Mouse (Mus musculus): ENCODE measurements around the gene AI854703. TPM values are rescaled to one million over a fixed set of nuclear protein-coding genes. Genes with fewer than 3 reads are reported as not detected.
"Not testable (repeated sequence)": the region's sequence is repeated elsewhere in the genome, so short reads cannot be mapped to it uniquely, and the experiment has no call there.

AI854703 gene
- total and polyA plus RNA-seq, 2 experiments from 2014 or later, result 23.8 to 24.4 TPM

GRCm38 (mm10) chr6:48613464-48613863 is 13.1 kb upstream of the AI854703 start:
- Histone ChIP-seq H3K36me3 (ENCODE audit: insufficient read depth) (peaks cover 22% of the 10 kb centered on the region), H3K27me3 (ENCODE audit: insufficient read depth, low read length) (no peaks in the 10 kb centered on the region), H3K4me3 (ENCODE audit: low read depth, low read length) (no peak overlapping the region), H3K4me2 (ENCODE audit: low read depth) (no peak overlapping the region), H3K4me1 (ENCODE audit: insufficient read depth) (no peaks in the 10 kb centered on the region), H3K9ac (no peak overlapping the region), H3K27ac (ENCODE audit: low read depth, low read length) (no peak overlapping the region), H3K9me3 (ENCODE audit: low read length) (no peaks in the 10 kb centered on the region)
- ATAC-seq (no peak), DNase-seq (no peak)
- no peak for TF ChIP-seq CTCF (IDR thresholded peaks at IDR 0.05; ENCODE audit: low read depth)
- WGBS, result 86% methylated on average over 4 of the region's 4 CpGs

GRCm38 (mm10) chr6:48614756-48615155 is 11.8 kb upstream of the AI854703 start:
- DNase-seq, result no peak
- no peaks in the 10 kb centered on the region for H3K4me1 ChIP-seq (ENCODE audit: insufficient read depth)
- ATAC-seq, result no peak
- TF ChIP-seq CTCF (IDR thresholded peaks at IDR 0.05; ENCODE audit: low read depth), result no peak
- H3K36me3 ChIP-seq (ENCODE audit: insufficient read depth), result peaks cover 30% of the 10 kb centered on the region
- H3K27ac ChIP-seq (ENCODE audit: low read depth, low read length), result no peak overlapping the region
- H3K4me2 ChIP-seq (ENCODE audit: low read depth), result no peak overlapping the region
- H3K9me3 ChIP-seq (ENCODE audit: low read length), result no peaks in the 10 kb centered on the region
- no peaks in the 10 kb centered on the region for H3K27me3 ChIP-seq (ENCODE audit: insufficient read depth, low read length)
- 94% methylated on average over 5 of the region's 5 CpGs for whole genome bisulfite sequencing
- H3K9ac ChIP-seq, result no peak overlapping the region
- no peak overlapping the region for H3K4me3 ChIP-seq (ENCODE audit: low read depth, low read length)

GRCm38 (mm10) chr6:48620031-48620430 is 6.5 kb upstream of the AI854703 start:
- TF ChIP-seq CTCF (IDR thresholded peaks at IDR 0.05; ENCODE audit: low read depth), result no peak
- Histone ChIP-seq H3K9ac (no peak overlapping the region), H3K4me1 (ENCODE audit: insufficient read depth) (no peaks in the 10 kb centered on the region), H3K27ac (ENCODE audit: low read depth, low read length) (no peak overlapping the region), H3K4me3 (ENCODE audit: low read depth, low read length) (no peak overlapping the region), H3K36me3 (ENCODE audit: insufficient read depth) (peaks cover 32% of the 10 kb centered on the region), H3K27me3 (ENCODE audit: insufficient read depth, low read length) (no peaks in the 10 kb centered on the region), H3K9me3 (ENCODE audit: low read length) (no peaks in the 10 kb centered on the region), H3K4me2 (ENCODE audit: low read depth) (no peak overlapping the region)
- 97% methylated on average over 30 of the region's 30 CpGs for WGBS
- DNase-seq (no peak), ATAC-seq (no peak)

- not testable (repeated sequence) for H3K9ac ChIP-seq; H3K27ac ChIP-seq (ENCODE audit: low read depth, low read length)
- WGBS, result 92% methylated on average over 8 of the region's 8 CpGs
These were observed 4.2 kb upstream of the AI854703 start for GRCm38 (mm10) chr6:48622186-48622843.

GRCm38 (mm10) chr6:48623460-48623859 is 3.1 kb upstream of the AI854703 start:
- no peak overlapping the region for H3K4me2 ChIP-seq (ENCODE audit: low read depth)
- peaks cover 21% of the 10 kb centered on the region for H3K36me3 ChIP-seq (ENCODE audit: insufficient read depth)
- H3K4me1 ChIP-seq (ENCODE audit: insufficient read depth), result peaks cover 6% of the 10 kb centered on the region
- H3K9me3 ChIP-seq (ENCODE audit: low read length), result no peaks in the 10 kb centered on the region
- TF ChIP-seq CTCF (IDR thresholded peaks at IDR 0.05; ENCODE audit: low read depth), result peak; percentile 23; the same call in 1 of the 2 replicates
- H3K9ac ChIP-seq, result no peak overlapping the region
- no peak overlapping the region for H3K27ac ChIP-seq (ENCODE audit: low read depth, low read length)
- WGBS, result 32% methylated on average over 1 of the region's 1 CpGs
- DNase-seq (no peak), ATAC-seq (no peak)
- no peaks in the 10 kb centered on the region for H3K27me3 ChIP-seq (ENCODE audit: insufficient read depth, low read length)
- no peak overlapping the region for H3K4me3 ChIP-seq (ENCODE audit: low read depth, low read length)

More at GRCm38 (mm10) chr6:48622186-48622843, 4.2 kb upstream of the AI854703 start:
- DNase-seq; H3K9me3 ChIP-seq (ENCODE audit: low read length); ATAC-seq; H3K4me3 ChIP-seq (ENCODE audit: low read depth, low read length); H3K4me2 ChIP-seq (ENCODE audit: low read depth); H3K27me3 ChIP-seq (ENCODE audit: insufficient read depth, low read length); H3K4me1 ChIP-seq (ENCODE audit: insufficient read depth): not testable (repeated sequence)
- peaks cover 30% of the 10 kb centered on the region for H3K36me3 ChIP-seq (ENCODE audit: insufficient read depth)

GRCm38 (mm10) chr6:48626984-48627383 is 420 bp downstream of the AI854703 start:
- peak; percentile 50 for TF ChIP-seq CTCF (IDR thresholded peaks at IDR 0.05; ENCODE audit: low read depth)
- ATAC-seq (peak; percentile 84), DNase-seq (peak; percentile 78)
- Histone ChIP-seq H3K36me3 (ENCODE audit: insufficient read depth) (0 out of 2 replicates have a peak, but pooled peaks cover 6% of the 10 kb centered on the region), H3K9ac (peak overlapping the region; percentile 57), H3K4me3 (ENCODE audit: low read depth, low read length) (peak overlapping the region; percentile 55), H3K27ac (ENCODE audit: low read depth, low read length) (no peak overlapping the region), H3K27me3 (ENCODE audit: insufficient read depth, low read length) (no peaks in the 10 kb centered on the region), H3K4me1 (ENCODE audit: insufficient read depth) (peaks cover 6% of the 10 kb centered on the region), H3K4me2 (ENCODE audit: low read depth) (peak overlapping the region; percentile 81), H3K9me3 (ENCODE audit: low read length) (no peaks in the 10 kb centered on the region)
- 2% methylated on average over 32 of the region's 32 CpGs for WGBS

- Histone ChIP-seq H3K4me3 (ENCODE audit: low read depth, low read length) (peak overlapping the region; percentile 55), H3K27me3 (ENCODE audit: insufficient read depth, low read length) (no peaks in the 10 kb centered on the region), H3K4me1 (ENCODE audit: insufficient read depth) (peaks cover 6% of the 10 kb centered on the region), H3K27ac (ENCODE audit: low read depth, low read length) (no peak overlapping the region), H3K9me3 (ENCODE audit: low read length) (no peaks in the 10 kb centered on the region), H3K9ac (peak overlapping the region; percentile 57), H3K4me2 (ENCODE audit: low read depth) (peak overlapping the region; percentile 81), H3K36me3 (ENCODE audit: insufficient read depth) (0 out of 2 replicates have a peak, but pooled peaks cover 6% of the 10 kb centered on the region)
- 3% methylated on average over 7 of the region's 7 CpGs for WGBS
- TF ChIP-seq CTCF (IDR thresholded peaks at IDR 0.05; ENCODE audit: low read depth), result no peak
- ATAC-seq, result no peak
- no peak for DNase-seq
These were observed 954 bp downstream of the AI854703 start for GRCm38 (mm10) chr6:48627511-48627924.
